Mouse (Mus musculus): ENCODE measurements at regions not wholly inside any gene's neighbourhood (a gene's known extent, or its start where the extent isn't known, plus 50 kb on each side); places are given as distances from the start of the nearest gene placed in this dataset.
A peak's percentile ranks its signal among the peaks of the same experiment; 100 is the strongest.
"Not testable (repeated sequence)": the region's sequence is repeated elsewhere in the genome, so short reads cannot be mapped to it uniquely, and the experiment has no call there.

DNA sequence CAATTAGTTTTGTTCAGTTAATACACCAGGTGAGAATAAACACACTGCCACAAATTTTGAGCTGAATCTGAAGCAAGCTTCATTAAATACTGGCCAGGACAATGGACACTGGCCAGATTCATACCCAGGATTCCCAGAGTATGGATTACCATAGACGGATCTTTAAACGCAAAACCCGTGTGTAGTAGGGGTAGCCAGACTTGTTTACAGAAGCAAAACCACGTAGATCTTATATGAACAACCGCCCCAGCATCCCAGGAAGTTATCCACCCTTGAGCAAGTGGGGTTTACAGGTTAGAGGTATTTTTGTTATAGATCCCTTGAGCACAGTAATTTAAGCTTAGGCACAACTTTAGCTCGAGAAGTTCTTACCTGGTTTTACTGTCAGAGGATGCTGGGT is 71.1 kb upstream of the Ezr start:
- DNase-seq: no peak

DNA sequence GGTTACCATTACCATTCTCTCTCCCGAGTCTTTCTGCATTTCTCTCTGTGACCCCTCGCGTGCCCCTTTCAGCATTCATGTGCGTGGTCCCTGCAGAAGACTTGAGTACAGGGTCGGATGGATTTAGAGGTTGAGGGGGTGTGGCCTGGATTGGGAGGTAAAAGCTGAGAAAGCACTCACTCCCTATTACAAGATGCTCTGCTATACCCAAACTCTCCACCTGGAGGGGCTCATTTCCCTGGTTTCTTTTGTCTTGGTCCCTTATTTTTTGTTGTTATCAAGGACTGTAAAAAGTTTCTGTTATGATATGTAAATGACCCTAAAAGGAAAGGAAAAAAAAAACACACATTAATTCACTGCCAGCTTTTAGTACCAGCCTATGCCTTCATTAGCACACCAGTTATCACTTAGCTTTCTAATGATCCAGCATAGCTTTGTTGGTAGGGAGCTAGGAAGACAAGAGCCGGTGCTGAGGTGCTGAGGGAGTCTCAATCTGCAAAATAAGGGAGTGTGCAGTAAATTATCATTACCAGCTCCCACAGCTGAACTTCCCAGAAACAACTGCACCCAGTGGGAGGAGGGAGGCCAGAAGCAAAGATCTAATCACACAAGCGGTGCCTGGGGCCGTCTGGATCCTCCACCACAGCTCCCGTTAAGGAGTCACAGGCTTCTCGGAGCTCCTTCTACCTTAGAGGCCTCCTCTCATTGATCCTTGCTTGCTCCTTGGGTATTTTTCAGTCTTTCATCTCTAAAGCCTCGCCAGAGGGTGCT is 69.8 kb upstream of the Ezr start:
- DNase-seq: peak in 1 of 2 experiments; percentile 67

DNA sequence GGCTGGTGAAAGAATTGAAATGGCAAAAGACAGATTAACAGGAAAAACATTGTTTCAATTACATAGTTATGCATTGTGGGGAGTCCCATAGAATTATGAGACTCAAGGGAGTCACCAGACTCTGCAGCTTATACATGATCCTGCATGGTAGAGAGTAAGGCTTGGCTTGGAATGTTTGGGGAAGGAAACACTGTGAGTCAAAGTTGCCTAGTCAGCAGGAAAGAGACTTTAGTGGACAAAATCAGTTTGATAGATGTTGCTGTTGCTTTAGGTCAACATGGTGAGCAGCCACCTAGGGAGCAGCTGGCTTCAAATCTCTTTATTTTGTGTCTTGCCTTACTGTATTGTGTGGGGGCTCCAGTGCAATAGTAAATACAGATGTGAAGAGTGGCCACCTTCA is 67.9 kb upstream of the Ezr start:
- DNase-seq: no peak

DNA sequence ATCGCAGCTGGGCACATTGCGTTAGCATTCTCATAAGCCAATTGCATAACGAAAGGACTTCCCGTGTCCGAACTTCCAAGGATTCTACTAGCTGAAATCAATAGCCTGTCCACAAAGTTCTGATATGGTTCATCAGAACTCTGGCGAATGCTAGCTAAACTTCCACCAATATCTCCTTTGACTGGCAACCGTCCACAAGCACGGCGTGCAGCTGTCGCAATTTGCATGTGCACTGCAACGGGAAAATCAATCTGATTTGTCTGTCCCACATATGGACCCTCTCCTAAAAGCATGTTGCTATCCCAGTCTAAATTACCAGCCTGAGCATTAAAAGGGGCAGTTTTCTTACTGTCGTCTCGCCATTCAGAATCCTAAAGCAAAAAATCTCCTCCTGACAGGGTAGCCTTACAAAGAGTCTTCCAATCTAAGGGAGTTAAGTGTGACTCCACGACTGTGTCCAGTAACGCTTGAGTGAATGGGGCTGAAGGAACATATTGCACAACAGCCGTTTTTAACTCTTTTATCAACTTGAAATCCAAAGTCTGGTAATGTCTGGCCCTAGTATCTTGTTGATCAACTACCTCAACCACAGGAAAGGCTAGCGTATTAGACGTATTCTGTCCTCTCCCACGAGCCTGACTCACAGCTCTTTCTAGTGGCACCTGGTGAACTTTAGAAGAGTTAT is 59.3 kb upstream of the Ezr start:
- not testable (repeated sequence) for DNase-seq

DNA sequence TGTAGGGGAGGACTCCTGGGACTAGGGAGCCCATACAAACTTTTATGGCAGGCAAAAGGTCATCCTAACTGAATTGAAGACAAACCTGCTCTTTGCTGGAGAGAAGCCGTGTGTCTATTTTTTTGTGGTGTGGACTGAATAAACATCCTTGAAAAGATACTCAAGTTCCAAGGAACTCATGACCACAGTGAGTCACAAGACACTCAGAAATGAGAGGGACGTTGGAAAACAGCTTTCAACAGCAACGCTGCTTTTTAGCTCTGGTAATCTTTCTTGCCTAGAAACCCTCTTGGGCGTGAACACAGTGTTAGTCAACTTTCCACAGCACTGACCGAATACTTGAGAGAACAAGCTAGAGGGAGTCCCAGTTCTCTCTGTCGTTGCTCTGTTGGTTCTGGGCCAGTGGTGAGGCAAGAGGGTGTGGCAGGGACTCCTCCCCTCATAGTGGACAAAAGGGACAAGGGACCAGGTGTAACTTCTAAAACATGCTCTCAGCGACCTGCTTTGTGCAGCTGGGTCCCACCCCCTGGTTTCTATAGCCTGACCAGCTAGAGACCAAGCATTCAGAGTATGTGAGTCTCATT is 52.8 kb upstream of the Ezr start:
- DNase-seq: no peak
